12 mouse cellular contexts compared by ENCODE assay signal in genomic region chr6:39203236-39203635, GRCm38 (mm10). TPM values are rescaled to one million over a fixed set of nuclear protein-coding genes. Genes with fewer than 3 reads are reported as not detected.
DNase-seq lines count a peak whose midpoint lies in the region; ATAC-seq and TF ChIP-seq lines count a peak whose summit lies in the region.
"Had no signal": no experiment of that assay in that cellular context is flagged by ENCODE, and none has a peak within 500 bp of the region (broad histone marks: within the 10 kb centered on the region; RNA-seq: fewer than 3 reads in every experiment).

No protein-coding gene starts in this region.

- H3K27me3 ChIP-seq in hindbrain, embryonic 13.5 days = no peaks in the 10 kb centered on the region
- H3K27me3 ChIP-seq in hindbrain, postnatal 0 days (ENCODE audit: insufficient read depth, low read length) = no peaks in the 10 kb centered on the region
- H3K27me3 ChIP-seq: CH12.LX; midbrain, embryonic 15.5 days had no signal

- no peak overlapping the region for H3K27ac ChIP-seq in hindbrain, embryonic 13.5 days
- no peak overlapping the region for H3K27ac ChIP-seq in hindbrain, postnatal 0 days
- H3K27ac ChIP-seq: midbrain, embryonic 15.5 days had no signal

- no peak for DNase-seq in hindbrain, postnatal 0 days (ENCODE audit: low spot score)
- DNase-seq in c-Kit-negative CD71-positive TER-119-positive erythroid progenitor cells, embryonic 14.5 days (ENCODE audit: low read depth, low spot score) = peak; percentile 86
- DNase-seq in left cerebral cortex, adult 9 months (ENCODE audit: low spot score in 2 of 2) = no peak
- DNase-seq in MN1 (ENCODE audit: low spot score) = no peak
- DNase-seq: adrenal gland, adult 8-10 months; retina, postnatal 1 day had no signal

- H3K4me2 ChIP-seq in hindbrain, embryonic 13.5 days = no peak overlapping the region
- H3K4me2 ChIP-seq in hindbrain, postnatal 0 days (ENCODE audit: low read depth, low read length) = no peak overlapping the region
- H3K4me2 ChIP-seq: midbrain, embryonic 15.5 days had no signal

- peaks cover 22% of the 10 kb centered on the region for H3K4me1 ChIP-seq in hindbrain, embryonic 13.5 days (replicated peaks)
- H3K4me1 ChIP-seq in hindbrain, postnatal 0 days (ENCODE audit: insufficient read depth, low read length) = no peaks in the 10 kb centered on the region

- WGBS in hindbrain, embryonic 13.5 days = 80% methylated on average over 4 of the region's 4 CpGs
- 85% methylated on average over 4 of the region's 4 CpGs for whole genome bisulfite sequencing in hindbrain, postnatal 0 days

- ATAC-seq in hindbrain, embryonic 13.5 days (ENCODE audit: low FRiP score) = no peak
- ATAC-seq in hindbrain, postnatal 0 days = no peak
- ATAC-seq in erythroblast, adult 5-6 weeks (replicated peaks; ENCODE audit: low FRiP score, poor library complexity, severe bottlenecking) = peak; percentile 81
- ATAC-seq in megakaryocyte progenitor cell, adult 5-6 weeks (replicated peaks; ENCODE audit: poor library complexity) = peak; percentile 57
- ATAC-seq: inflammation-experienced regulatory T-cells, adult 6 months; midbrain, embryonic 15.5 days had no signal

- no peak for TF ChIP-seq CTCF in hindbrain, postnatal 0 days (IDR thresholded peaks at IDR 0.05; ENCODE audit: low read depth)

- H3K9ac ChIP-seq in hindbrain, embryonic 13.5 days = peak overlapping the region; percentile 30; the same call in 1 of the 2 replicates
- no peak overlapping the region for H3K9ac ChIP-seq in hindbrain, postnatal 0 days (replicated peaks; ENCODE audit: low read length)
- H3K9ac ChIP-seq: midbrain, embryonic 15.5 days had no signal

- no peaks in the 10 kb centered on the region for H3K9me3 ChIP-seq in hindbrain, embryonic 13.5 days
- no peaks in the 10 kb centered on the region for H3K9me3 ChIP-seq in hindbrain, postnatal 0 days (ENCODE audit: low read length)
- H3K9me3 ChIP-seq: midbrain, embryonic 15.5 days had no signal

- H3K4me3 ChIP-seq in hindbrain, embryonic 13.5 days = no peak overlapping the region; the same call in 1 of the 2 replicates
- H3K4me3 ChIP-seq in hindbrain, postnatal 0 days (ENCODE audit: low read length) = no peak overlapping the region
- H3K4me3 ChIP-seq: midbrain, embryonic 15.5 days had no signal

- H3K36me3 ChIP-seq in hindbrain, embryonic 13.5 days = no peaks in the 10 kb centered on the region
- no peaks in the 10 kb centered on the region for H3K36me3 ChIP-seq in hindbrain, postnatal 0 days (ENCODE audit: insufficient read depth, low read length)
- H3K36me3 ChIP-seq: midbrain, embryonic 15.5 days had no signal

RNA-seq across cellular contexts. Expression of gene Kdm7a, which starts 3.4 kb away (rescaled TPM):
- polyA plus RNA-seq in hindbrain, embryonic 13.5 days (2015; fragmentation: Nextera tagmentation; extraction: Ambion mirVana) = 9.2 and 9.3 TPM in 2 replicates
- 6.8 and 7.8 TPM in 2 replicates for total RNA-seq in hindbrain, postnatal 0 days (2014; rRNA removed)
- 2.0 and 2.2 TPM in 2 replicates for polyA plus RNA-seq in hindbrain, postnatal 0 days (2015; fragmentation: Nextera tagmentation; extraction: Ambion mirVana)
- 103 and 107 TPM in 2 replicates for total RNA-seq in erythroblast, adult 5-6 weeks (2015; ENCODE audit: low replicate concordance)
- total RNA-seq in erythroblast, adult 5-6 weeks (2017; ENCODE audit: low replicate concordance) = 216 and 235 TPM in 2 replicates
- total RNA-seq in megakaryocyte progenitor cell, adult 5-6 weeks (2015) = 11.4 and 12.5 TPM in 2 replicates
- 9.0 and 11.4 TPM in 2 replicates for total RNA-seq in megakaryocyte progenitor cell, adult 5-6 weeks (2017)

Comparison
In these comparisons a context has a peak if more than half of its experiments do, and no peak if none do; other contexts are left out.
1. ATAC-seq: peak in erythroblast, adult 5-6 weeks (single experiment) and megakaryocyte progenitor cell, adult 5-6 weeks (single experiment); none in hindbrain, embryonic 13.5 days (single experiment) and hindbrain, postnatal 0 days (single experiment).
2. RNA of gene Kdm7a, which starts 3.4 kb away (total RNA-seq): 103 to 235 TPM in erythroblast, adult 5-6 weeks; 9.0 to 12.5 TPM in megakaryocyte progenitor cell, adult 5-6 weeks and 6.8 to 7.8 TPM in hindbrain, postnatal 0 days; every median in the first group is over 4 times any median in the second.